Mouse (Mus musculus) liver, postnatal 0 days (tissue): Measurements from ENCODE around the gene Ssc5d.
A peak's percentile ranks its signal among the peaks of the same experiment; 100 is the strongest.

Experiments
- CTCF ChIP-seq: sonication (generic); IDR thresholded peaks from 2 replicates; pipeline ENCODE4 v1.5.1; 2016; ENCODE audit warnings: antibody characterized with exemption, low read depth
- EP300 ChIP-seq: IDR thresholded peaks from 2 replicates; pipeline ENCODE4 v1.6.1; 2016; ENCODE audit warnings: antibody characterized with exemption, low read depth, mild to moderate bottlenecking

DNA sequence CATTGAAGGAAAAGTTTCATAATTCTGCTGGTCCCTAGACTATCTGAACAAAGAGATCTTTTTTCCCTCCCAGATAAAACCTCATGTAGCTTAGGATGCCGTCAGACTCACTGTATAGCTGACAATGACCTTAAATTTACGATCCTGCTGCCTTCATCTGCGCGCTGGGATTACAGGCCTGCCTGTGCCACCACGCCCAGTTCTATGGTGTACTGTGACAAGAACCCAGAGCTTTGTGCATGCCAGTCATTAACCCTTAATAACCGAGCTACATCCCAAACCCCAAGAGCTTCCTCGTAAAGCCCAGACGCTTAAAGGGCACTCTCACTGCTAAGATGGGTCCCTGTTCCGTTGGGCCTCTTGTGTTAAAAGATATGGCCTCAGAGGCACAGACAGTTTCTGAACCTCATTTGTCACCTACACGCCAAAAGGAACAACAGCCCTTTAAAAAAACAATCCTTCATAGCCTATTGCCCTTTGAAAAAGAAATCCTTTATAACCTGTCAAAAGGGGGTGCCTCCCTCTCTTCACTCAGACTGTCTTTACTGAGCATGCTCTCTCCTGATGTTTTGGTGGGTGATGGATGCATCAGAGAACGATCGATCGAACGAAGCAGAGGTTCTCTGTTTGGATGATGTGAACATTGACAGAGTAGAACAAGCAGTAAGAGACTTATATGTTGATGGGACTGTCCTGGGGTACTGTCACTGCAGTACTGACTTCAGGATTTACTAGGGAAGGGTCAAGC is 9.7 kb upstream of the Ssc5d start:
- TF ChIP-seq CTCF (no peak), EP300 (0 out of 2 replicates have a peak, but pooled peaks have one; percentile 5)
